14 mouse cellular contexts compared by ENCODE assay signal in the genomic region with DNA sequence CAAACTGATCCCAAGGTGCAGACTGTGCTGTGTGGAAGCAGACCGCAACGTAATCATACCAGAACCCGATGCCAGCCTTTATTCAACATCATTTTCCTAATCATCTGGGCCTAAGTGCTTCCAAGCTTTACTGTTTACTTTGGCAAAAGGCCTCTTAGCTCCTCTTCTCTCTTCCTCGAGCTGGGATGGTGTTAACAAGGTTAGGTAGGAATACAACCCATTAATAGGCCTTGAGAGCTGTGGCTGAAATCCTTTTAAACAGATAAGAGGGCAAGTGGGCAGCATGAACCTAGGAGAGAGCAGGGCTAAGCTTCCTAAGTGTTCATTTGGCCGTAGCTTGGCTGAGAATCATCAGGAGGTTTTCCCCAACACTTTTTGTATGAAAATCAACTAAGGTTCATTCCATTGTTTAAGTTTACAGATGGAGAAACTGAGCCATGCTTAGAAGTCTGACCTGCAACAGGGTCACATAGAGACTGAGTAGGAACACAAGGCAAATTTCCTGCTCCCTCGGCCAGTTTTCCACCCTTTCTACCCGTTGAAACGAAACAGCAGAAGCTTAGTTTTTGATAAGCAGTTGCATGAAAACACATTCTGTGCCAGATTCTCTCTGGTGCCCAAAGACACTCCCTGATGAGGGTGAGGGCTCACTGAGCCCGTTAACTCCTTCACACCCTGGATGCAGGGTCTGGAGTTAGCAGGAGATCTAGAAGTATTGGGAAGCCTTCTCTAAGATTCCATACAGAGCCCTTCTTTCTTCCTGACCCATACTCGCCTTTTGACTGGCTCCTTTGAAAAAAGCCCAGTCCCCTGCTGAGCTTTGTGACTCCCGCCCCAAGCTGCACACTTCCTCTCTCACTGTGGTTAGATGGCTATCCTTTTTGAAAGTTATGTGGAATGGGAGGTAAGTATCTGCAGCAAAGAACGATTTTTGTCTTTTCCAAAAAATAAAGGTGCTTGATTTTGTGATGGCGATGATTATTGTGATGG.
DNase-seq lines count a peak whose midpoint lies in the region; ATAC-seq lines count a peak whose summit lies in the region.
"Had no signal": no experiment of that assay in that cellular context is flagged by ENCODE, and none has a peak within 500 bp of the region (broad histone marks: within the 10 kb centered on the region; RNA-seq: fewer than 3 reads in every experiment).

No protein-coding gene starts in this region.

- H3K27ac ChIP-seq in hindbrain, embryonic 10.5 days: peak overlapping the region; percentile 54
- no peak overlapping the region for H3K27ac ChIP-seq in hindbrain, embryonic 12.5 days
- peak overlapping the region; percentile 87 for H3K27ac ChIP-seq in heart, embryonic 12.5 days (ENCODE audit: poor library complexity, severe bottlenecking)
- H3K27ac ChIP-seq: limb, embryonic 13.5 days; stomach, postnatal 0 days had no signal

- DNase-seq in hindbrain, embryonic 10.5 days (ENCODE audit: low spot score): no peak
- peak; percentile 11 for DNase-seq in ovary, postnatal 36 days (ENCODE audit: low spot score)
- no peak for DNase-seq in ovary, postnatal 10 days (ENCODE audit: low spot score)
- no peak for DNase-seq in kidney, adult 9 months
- DNase-seq in frontal cortex, adult 2 months (ENCODE audit: extremely low spot score in 1 of 2, low spot score in 1 of 2): no peak
- no peak for DNase-seq in right cerebral cortex, adult 2 months (ENCODE audit: low spot score in 2 of 2)
- DNase-seq: adrenal gland, adult 8-10 months; lung, postnatal 10 days had no signal

- 53% methylated on average over 13 of the region's 13 CpGs for WGBS in hindbrain, embryonic 10.5 days
- WGBS in hindbrain, embryonic 12.5 days: 56% methylated on average over 13 of the region's 13 CpGs
- WGBS in heart, embryonic 12.5 days: 29% methylated on average over 13 of the region's 13 CpGs

- no peak overlapping the region for H3K4me3 ChIP-seq in hindbrain, embryonic 10.5 days
- no peak overlapping the region for H3K4me3 ChIP-seq in hindbrain, embryonic 12.5 days
- H3K4me3 ChIP-seq in heart, embryonic 12.5 days: no peak overlapping the region
- H3K4me3 ChIP-seq: erythroblast, embryonic 14.5 days; limb, embryonic 13.5 days had no signal

- H3K4me1 ChIP-seq in hindbrain, embryonic 10.5 days (replicated peaks): peaks cover 34% of the 10 kb centered on the region
- 0 out of 2 replicates have a peak, but pooled peaks cover 8% of the 10 kb centered on the region for H3K4me1 ChIP-seq in hindbrain, embryonic 12.5 days
- H3K4me1 ChIP-seq in heart, embryonic 12.5 days (replicated peaks): peaks cover 33% of the 10 kb centered on the region

- H3K36me3 ChIP-seq in hindbrain, embryonic 10.5 days: no peaks in the 10 kb centered on the region
- no peaks in the 10 kb centered on the region for H3K36me3 ChIP-seq in hindbrain, embryonic 12.5 days
- H3K36me3 ChIP-seq in heart, embryonic 12.5 days: no peaks in the 10 kb centered on the region
- H3K36me3 ChIP-seq: limb, embryonic 13.5 days had no signal

- ATAC-seq in hindbrain, embryonic 12.5 days (ENCODE audit: low FRiP score): no peak
- peak; percentile 80 for ATAC-seq in heart, embryonic 12.5 days (ENCODE audit: insufficient number of reproducible peaks, low FRiP score)
- ATAC-seq: intestine, postnatal 0 days had no signal

- no peak overlapping the region for H3K9ac ChIP-seq in hindbrain, embryonic 12.5 days
- no peak overlapping the region for H3K9ac ChIP-seq in heart, embryonic 12.5 days
- H3K9ac ChIP-seq: limb, embryonic 13.5 days had no signal

- H3K27me3 ChIP-seq in hindbrain, embryonic 10.5 days (ENCODE audit: insufficient read depth, poor library complexity, severe bottlenecking): no peaks in the 10 kb centered on the region
- H3K27me3 ChIP-seq in hindbrain, embryonic 12.5 days: no peaks in the 10 kb centered on the region
- H3K27me3 ChIP-seq in heart, embryonic 12.5 days (replicated peaks): no peaks in the 10 kb centered on the region

- no peaks in the 10 kb centered on the region for H3K9me3 ChIP-seq in hindbrain, embryonic 10.5 days
- no peaks in the 10 kb centered on the region for H3K9me3 ChIP-seq in hindbrain, embryonic 12.5 days (replicated peaks)
- H3K9me3 ChIP-seq in heart, embryonic 12.5 days (replicated peaks): no peaks in the 10 kb centered on the region
- H3K9me3 ChIP-seq: limb, embryonic 13.5 days had no signal

- H3K4me2 ChIP-seq in hindbrain, embryonic 12.5 days (replicated peaks): no peak overlapping the region
- H3K4me2 ChIP-seq in heart, embryonic 12.5 days: peak overlapping the region; percentile 26; the same call in 1 of the 2 replicates
- H3K4me2 ChIP-seq: limb, embryonic 13.5 days had no signal
